ENCODE assay signal across 9 mouse cellular contexts in genomic region chr14:3208272-3209152, GRCm38 (mm10). TPM values are rescaled to one million over a fixed set of nuclear protein-coding genes. Genes with fewer than 3 reads are reported as not detected.
DNase-seq lines count a peak whose midpoint lies in the region; ATAC-seq and TF ChIP-seq lines count a peak whose summit lies in the region.
"Not testable (repeated sequence)": the region's sequence is repeated elsewhere in the genome, so short reads cannot be mapped to it uniquely, and the experiment has no call there.
"Had no signal": no experiment of that assay in that cellular context is flagged by ENCODE, and none has a peak within 500 bp of the region (broad histone marks: within the 10 kb centered on the region; RNA-seq: fewer than 3 reads in every experiment).

D830030K20Rik (plus strand) TSS chr14:3208488.

- peak within 1 kb of the TSS; percentile 83 for H3K4me2 ChIP-seq in embryonic facial prominence, embryonic 13.5 days
- H3K4me2 ChIP-seq in hindbrain, embryonic 16.5 days (ENCODE audit: low read length) = peak within 1 kb of the TSS; percentile 66
- peak within 1 kb of the TSS; percentile 65 for H3K4me2 ChIP-seq in lung, embryonic 14.5 days
- H3K4me2 ChIP-seq in neural tube, embryonic 12.5 days (replicated peaks) = peak within 1 kb of the TSS; percentile 77

- H3K4me3 ChIP-seq in embryonic facial prominence, embryonic 13.5 days = peak within 1 kb of the TSS; percentile 52
- peak within 1 kb of the TSS; percentile 61 for H3K4me3 ChIP-seq in heart, embryonic 10.5 days
- peak within 1 kb of the TSS; percentile 54 for H3K4me3 ChIP-seq in hindbrain, embryonic 16.5 days (ENCODE audit: low read length)
- H3K4me3 ChIP-seq in left cerebral cortex, adult 2 months = peak within 1 kb of the TSS; percentile 40
- peak within 1 kb of the TSS; percentile 38 for H3K4me3 ChIP-seq in lung, embryonic 14.5 days (ENCODE audit: low read depth, low read length)
- H3K4me3 ChIP-seq in neural tube, embryonic 12.5 days = peak within 1 kb of the TSS; percentile 46

- not testable (repeated sequence) for TF ChIP-seq CTCF in left cerebral cortex, adult 2 months (IDR thresholded peaks at IDR 0.05); lung, embryonic 14.5 days (IDR thresholded peaks at IDR 0.05; ENCODE audit: low read depth)

- WGBS in embryonic facial prominence, embryonic 13.5 days = 0% methylated on average over 29 of the region's 62 CpGs
- 1% methylated on average over 30 of the region's 62 CpGs for WGBS in heart, embryonic 10.5 days
- under 1% methylated on average over 14 of the region's 62 CpGs for WGBS in hindbrain, embryonic 16.5 days
- 1% methylated on average over 16 of the region's 62 CpGs for WGBS in lung, embryonic 14.5 days
- 1% methylated on average over 29 of the region's 62 CpGs for WGBS in neural tube, embryonic 12.5 days

- not testable (repeated sequence) for H3K4me1 ChIP-seq in embryonic facial prominence, embryonic 13.5 days; heart, embryonic 10.5 days; hindbrain, embryonic 16.5 days (ENCODE audit: control insufficient read depth, insufficient read depth, low read depth, low read length); lung, embryonic 14.5 days (ENCODE audit: insufficient read depth); neural tube, embryonic 12.5 days

- H3K36me3 ChIP-seq in embryonic facial prominence, embryonic 13.5 days; heart, embryonic 10.5 days; hindbrain, embryonic 16.5 days (ENCODE audit: control insufficient read depth, insufficient read depth, low read length); lung, embryonic 14.5 days (ENCODE audit: insufficient read depth); neural tube, embryonic 12.5 days: not testable (repeated sequence)

- H3K27me3 ChIP-seq in embryonic facial prominence, embryonic 13.5 days; heart, embryonic 10.5 days (ENCODE audit: insufficient read depth, poor library complexity, severe bottlenecking); hindbrain, embryonic 16.5 days (replicated peaks; ENCODE audit: control insufficient read depth, insufficient read depth, low read length); lung, embryonic 14.5 days (ENCODE audit: insufficient read depth, low read length); neural tube, embryonic 12.5 days (replicated peaks): not testable (repeated sequence)

- intact Hi-C loops in left cerebral cortex, adult 2 months (cut with DNase I) = not testable (repeated sequence)

- H3K9me3 ChIP-seq in embryonic facial prominence, embryonic 13.5 days; heart, embryonic 10.5 days; hindbrain, embryonic 16.5 days (ENCODE audit: control insufficient read depth, low read length); lung, embryonic 14.5 days (ENCODE audit: low read depth, low read length); neural tube, embryonic 12.5 days: not testable (repeated sequence)

- peak within 1 kb of the TSS; percentile 64; the same call in 1 of the 2 replicates for H3K9ac ChIP-seq in embryonic facial prominence, embryonic 13.5 days
- peak within 1 kb of the TSS; percentile 73 for H3K9ac ChIP-seq in hindbrain, embryonic 16.5 days (ENCODE audit: low read depth, low read length)
- peak within 1 kb of the TSS; percentile 34 for H3K9ac ChIP-seq in lung, embryonic 14.5 days
- H3K9ac ChIP-seq in neural tube, embryonic 12.5 days = peak within 1 kb of the TSS; percentile 48; the same call in 1 of the 2 replicates

- DNase-seq in adrenal gland, postnatal 14 days = peak; percentile 2
- peak; percentile 73 for DNase-seq in heart, embryonic 10.5 days (ENCODE audit: low spot score)
- DNase-seq in left cerebral cortex, adult 2 months (ENCODE audit: extremely low spot score in 1 of 2, low spot score in 2 of 2) = peak in 1 of 2 experiments; percentile 7
- peak; percentile 1 for DNase-seq in lung, embryonic 14.5 days
- DNase-seq in urinary bladder, postnatal 14 days (ENCODE audit: low spot score) = peak; percentile 2

- H3K27ac ChIP-seq in embryonic facial prominence, embryonic 13.5 days; hindbrain, embryonic 16.5 days (ENCODE audit: low read depth, low read length); left cerebral cortex, adult 2 months; lung, embryonic 14.5 days (ENCODE audit: low read depth); neural tube, embryonic 12.5 days: not testable (repeated sequence)
- H3K27ac ChIP-seq in heart, embryonic 10.5 days = 0 out of 2 replicates have a peak within 1 kb of the TSS, but pooled peaks have one; percentile 42

- ATAC-seq in embryonic facial prominence, embryonic 13.5 days (ENCODE audit: insufficient number of reproducible peaks, insufficient read depth, low FRiP score, low TSS enrichment, low read depth); hindbrain, embryonic 16.5 days; lung, embryonic 14.5 days (ENCODE audit: insufficient read depth); neural tube, embryonic 12.5 days (ENCODE audit: low FRiP score, low read depth): not testable (repeated sequence)

RNA-seq across cellular contexts. Expression of gene D830030K20Rik, which starts in this region (rescaled TPM):
- 1.7 and 2.6 TPM in 2 replicates for total RNA-seq in adrenal gland, postnatal 14 days (2021)
- 6.6 and 8.5 TPM in 2 replicates for polyA plus RNA-seq in embryonic facial prominence, embryonic 13.5 days (2015; fragmentation: Nextera tagmentation; extraction: Ambion mirVana)
- 45.8 and 49.8 TPM in 2 replicates for polyA plus RNA-seq in heart, embryonic 10.5 days (2016; fragmentation: Nextera tagmentation; extraction: Ambion mirVana)
- polyA plus RNA-seq in hindbrain, embryonic 16.5 days (2015; fragmentation: Nextera tagmentation; extraction: Ambion mirVana) = 35.8 and 39.9 TPM in 2 replicates
- 1 to 10 TPM; 4.7 to 5.8 TPM for total RNA-seq in left cerebral cortex, adult 2 months (2021)
- 4.9 and 5.6 TPM in 2 replicates for polyA plus RNA-seq in lung, embryonic 14.5 days (2014; fragmentation: Nextera tagmentation; extraction: Ambion mirVana)
- polyA plus RNA-seq in neural tube, embryonic 12.5 days (2016; fragmentation: Nextera tagmentation; extraction: Ambion mirVana) = 14.2 and 15.3 TPM in 2 replicates
- polyA plus RNA-seq: myocyte had no signal
